Mouse (Mus musculus) olfactory bulb, adult 2 months (tissue): Measurements from ENCODE around the gene S100a8. TPM values are rescaled to one million over a fixed set of nuclear protein-coding genes. Genes with fewer than 3 reads are reported as not detected.

Experiments
- H3K27ac ChIP-seq: fragments of 200-500 bp; 2 replicates; pipeline ENCODE4 v1.5.1; 2012; ENCODE audit warnings: low read depth, low read length; ENCODE audit not compliant: insufficient read depth
- H3K4me1 ChIP-seq: fragments of 200-500 bp; 2 replicates; pipeline ENCODE4 v1.6.1; 2012; ENCODE audit warnings: low read length; ENCODE audit not compliant: control insufficient read depth, insufficient read depth
- H3K4me3 ChIP-seq: fragments of 200-500 bp; 2 replicates; pipeline ENCODE4 v1.5.1; 2012; ENCODE audit warnings: mild to moderate bottlenecking, low read depth, low read length, moderate library complexity; ENCODE audit not compliant: insufficient read depth
- CTCF ChIP-seq: fragments of 200-500 bp; IDR thresholded peaks from 2 replicates; pipeline ENCODE4 v1.5.1; 2012; ENCODE audit warnings: low read depth, mild to moderate bottlenecking, low read length, moderate library complexity; ENCODE audit not compliant: insufficient read depth
- POLR2A ChIP-seq: fragments of 200-500 bp; IDR thresholded peaks from 2 replicates; pipeline ENCODE4 v1.6.1; 2012; ENCODE audit warnings: mild to moderate bottlenecking, low read depth, low read length, moderate library complexity; ENCODE audit not compliant: insufficient read depth
- WGBS: fragments of 180-500 bp; shearing (Covaris S2); methylation state at CpG from one replicate; pipeline ENCODE4 v1.1.7; 2018; 5-methylcytosine and 5-hydroxymethylcytosine counted together
- polyA plus RNA-seq: library from polyadenylated mRNA; stranded (reverse); fragments of >200 nt; gene quantifications from 2 replicates; pipeline ENCODE4 v1.2.4, GENCODE M21; 2012; ENCODE audit warnings: low replicate concordance; ENCODE audit not compliant: missing spikeins, insufficient read depth, insufficient read length

The S100a8 gene
- polyA plus RNA-seq, 1 experiment = not detected

- H3K4me3 ChIP-seq = no peak overlapping the region
- H3K4me1 ChIP-seq = peaks cover 10% of the 10 kb centered on the region
- no peak overlapping the region for H3K27ac ChIP-seq
- TF ChIP-seq POLR2A (no peak), CTCF (peak; percentile 97)
- 46% methylated on average over 12 of the region's 12 CpGs for WGBS
Measured at GRCm38 (mm10) chr3:90709591-90710460, 41.0 kb downstream of the S100a8 start.

Other genes with a start within 250 kb of the S100a8 start
- gene Ints3, start 235.4 kb upstream of the S100a8 start, polyA plus RNA-seq = not detected in 2 replicates
- not detected in 2 replicates for gene Npr1, start 203.1 kb upstream of the S100a8 start, polyA plus RNA-seq
- not detected in 2 replicates for gene Ilf2, start 192.9 kb upstream of the S100a8 start, polyA plus RNA-seq
- not detected in 2 replicates for gene Snapin, start 177.9 kb upstream of the S100a8 start, polyA plus RNA-seq
- gene Chtop, start 159.5 kb upstream of the S100a8 start, polyA plus RNA-seq = 401 TPM in 1 of 2 replicates, not detected in the other
- gene S100a1, start 154.6 kb upstream of the S100a8 start, polyA plus RNA-seq = not detected in 2 replicates
- gene S100a13, start 154.5 kb upstream of the S100a8 start, polyA plus RNA-seq = not detected in 2 replicates
- not detected in 2 replicates for gene S100a14, start 142.1 kb upstream of the S100a8 start, polyA plus RNA-seq
- gene S100a16, start 131.7 kb upstream of the S100a8 start, polyA plus RNA-seq = not detected in 2 replicates
- gene S100a3, start 108.4 kb upstream of the S100a8 start, polyA plus RNA-seq = not detected in 2 replicates
- gene S100a2, start 78.7 kb upstream of the S100a8 start, polyA plus RNA-seq = not detected in 2 replicates
- gene Gm42674, start 67.1 kb upstream of the S100a8 start, polyA plus RNA-seq = not detected in 2 replicates
- gene S100a4, start 65.2 kb upstream of the S100a8 start, polyA plus RNA-seq = not detected in 2 replicates
- gene S100a5, start 60.5 kb upstream of the S100a8 start, polyA plus RNA-seq = not detected in 2 replicates
- gene S100a6, start 56.1 kb upstream of the S100a8 start, polyA plus RNA-seq = not detected in 2 replicates
- gene S100a7a, start 15.0 kb upstream of the S100a8 start, polyA plus RNA-seq = not detected in 2 replicates
- gene S100a9, start 26.7 kb downstream of the S100a8 start, polyA plus RNA-seq = not detected in 2 replicates
- gene Pglyrp4, start 57.9 kb downstream of the S100a8 start, polyA plus RNA-seq = not detected in 2 replicates
- not detected in 2 replicates for gene Gm5849, start 108.9 kb downstream of the S100a8 start, polyA plus RNA-seq